Mouse (Mus musculus) left cerebral cortex, postnatal 25 days (tissue): ENCODE measurements at regions not wholly inside any gene's neighbourhood (a gene's known extent, or its start where the extent isn't known, plus 50 kb on each side); places are given as distances from the start of the nearest gene placed in this dataset.
A peak's percentile ranks its signal among the peaks of the same experiment; 100 is the strongest.

Source experiments
- DNase-seq, 2 experiments: peaks; one replicate each; pipeline ENCODE4 v3.0.0; 2022; ENCODE audit warnings: low spot score in 2 of 2, mixed read lengths in 1 of 2
- intact Hi-C: fragments of 180-260 bp; cut with DNase I; formaldehyde crosslinking; loops from one replicate; pipeline ENCODE4 v1.15.1; 2025

DNA sequence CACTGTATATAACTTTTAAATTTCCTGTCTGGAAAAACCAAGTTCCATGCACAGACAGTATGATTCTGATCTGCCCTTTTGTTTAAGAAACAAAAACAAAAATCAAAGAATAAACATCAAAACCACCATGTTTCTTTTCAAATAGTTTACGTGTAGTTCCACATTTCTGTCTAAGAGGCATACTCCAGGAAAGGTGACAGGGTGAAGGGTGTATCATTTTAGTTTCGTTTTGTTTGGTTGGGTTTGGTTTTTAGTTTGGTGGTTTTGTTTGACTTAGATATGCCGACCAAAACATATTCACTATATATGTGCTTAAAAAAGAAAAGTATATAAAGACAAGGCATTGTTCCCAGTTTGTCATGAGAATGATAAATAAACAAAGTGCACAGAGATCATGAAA, 524.9 kb downstream of the Adgrl2 start:
- intact Hi-C loops: no loop called here
- DNase-seq: no peak

- peak; percentile 5 to 9 for DNase-seq
- intact Hi-C loops: no loop called here
Measured at GRCm38 (mm10) chr3:148462791-148463190, 527.6 kb downstream of the Adgrl2 start.

GRCm38 (mm10) chr3:148448888-148449287, 541.5 kb downstream of the Adgrl2 start:
- intact Hi-C loops: no loop called here

DNA sequence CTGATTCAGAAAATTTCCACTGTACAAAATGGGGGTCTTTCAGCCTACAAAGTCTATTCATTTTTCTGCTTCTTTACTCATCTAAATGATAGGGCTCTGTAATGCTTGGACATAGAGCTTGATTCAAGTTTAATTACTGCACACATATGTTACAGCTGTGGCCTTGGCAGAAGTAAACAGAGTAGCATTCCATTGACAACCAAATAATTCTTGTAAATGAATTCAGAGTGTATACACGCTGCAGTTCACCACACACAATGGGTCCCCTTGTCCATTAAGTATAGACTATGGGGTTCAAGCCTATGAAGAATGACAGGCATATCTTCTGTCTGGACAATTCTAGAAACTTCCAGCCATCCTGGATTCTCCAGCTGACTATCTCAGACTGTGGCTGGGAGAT, 541.9 kb downstream of the Adgrl2 start:
- peak in 1 of 2 experiments; percentile 5 for DNase-seq
- intact Hi-C loops: no loop called here

More at GRCm38 (mm10) chr3:148448888-148449287, 541.5 kb downstream of the Adgrl2 start:
- DNase-seq: no peak

DNA sequence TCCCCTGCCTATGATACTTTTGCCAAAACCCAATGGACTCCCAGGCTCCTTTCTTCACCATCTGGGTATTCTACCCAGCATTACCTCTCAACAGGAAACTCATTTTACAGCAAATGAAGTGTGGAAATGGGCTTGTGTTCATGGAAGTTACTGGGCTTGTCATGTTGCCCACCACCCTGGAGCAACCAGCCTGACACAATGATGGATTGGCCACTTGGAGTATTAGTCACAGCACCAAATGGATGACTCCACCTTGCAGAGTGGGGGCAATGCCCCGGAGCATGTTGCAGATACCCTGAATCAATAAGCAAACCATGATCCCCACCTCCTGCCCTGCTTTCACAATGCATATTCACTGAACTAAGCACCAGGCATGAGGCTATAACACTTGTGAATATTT, 543.5 kb downstream of the Adgrl2 start:
- intact Hi-C loops: no loop called here
- DNase-seq: no peak

DNA sequence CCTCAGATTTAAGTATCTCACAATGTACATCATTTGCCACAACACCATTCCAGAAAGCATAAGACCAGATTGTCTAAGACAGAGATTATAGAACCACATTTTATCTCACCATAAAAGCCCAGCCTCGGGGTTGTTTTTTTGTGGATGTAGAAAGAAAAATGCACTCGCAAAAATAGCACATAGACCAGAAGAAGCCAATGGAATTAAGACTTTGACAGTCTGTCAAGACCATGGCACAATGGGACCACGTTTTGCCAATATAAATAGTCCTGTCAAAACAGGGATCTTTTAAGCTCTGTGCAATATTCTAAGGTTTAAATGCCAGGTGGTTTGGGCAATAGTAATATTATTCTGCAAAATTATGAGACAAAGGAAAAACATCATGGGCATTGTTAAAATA, 547.3 kb downstream of the Adgrl2 start:
- no peak for DNase-seq
- intact Hi-C loops: no loop called here

GRCm38 (mm10) chr3:148434033-148434432, 556.3 kb downstream of the Adgrl2 start:
- intact Hi-C loops: no loop called here
- DNase-seq: no peak

GRCm38 (mm10) chr3:148429012-148429865, 561.1 kb downstream of the Adgrl2 start:
- DNase-seq: no peak
- intact Hi-C loops: no loop called here

DNA sequence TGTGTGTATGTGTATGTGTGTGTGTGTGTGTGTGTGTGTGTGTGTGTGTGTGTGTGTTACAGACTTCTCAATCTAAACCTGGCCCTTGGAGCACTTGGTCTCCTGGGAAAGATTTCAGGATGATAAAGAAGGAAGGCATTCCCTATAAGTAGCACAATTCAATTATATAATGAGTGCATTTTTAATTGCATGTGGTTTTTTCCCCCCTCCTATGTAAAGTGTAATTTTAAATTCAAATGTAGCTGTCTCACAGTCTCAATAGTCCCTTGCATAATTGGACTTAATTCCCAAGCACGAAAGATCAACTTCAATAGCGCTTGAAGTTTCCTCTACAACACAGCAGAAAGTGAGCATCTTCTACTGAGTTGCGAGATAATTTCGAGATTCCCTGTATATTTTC, 566.3 kb downstream of the Adgrl2 start:
- no peak for DNase-seq
- intact Hi-C loops: no loop called here

DNA sequence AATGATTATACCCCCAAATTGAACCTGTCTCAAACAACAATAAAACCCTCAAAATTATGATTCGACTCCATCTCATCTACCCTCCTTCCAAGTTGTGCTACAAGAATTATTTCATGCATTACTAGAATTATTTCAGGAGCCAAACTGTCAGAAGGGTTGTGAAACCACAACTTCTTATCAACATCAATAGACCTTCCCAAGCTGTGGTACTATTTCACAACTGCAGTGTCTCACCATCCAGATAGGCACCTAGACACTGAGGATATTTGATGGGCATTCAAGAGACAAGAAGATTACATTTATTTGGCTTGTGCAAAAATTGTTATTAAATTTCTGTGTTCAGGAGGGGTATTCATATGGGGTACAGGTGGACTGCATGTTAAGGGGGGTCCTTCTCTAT, 567.0 kb downstream of the Adgrl2 start:
- DNase-seq: no peak
- intact Hi-C loops: no loop called here

DNA sequence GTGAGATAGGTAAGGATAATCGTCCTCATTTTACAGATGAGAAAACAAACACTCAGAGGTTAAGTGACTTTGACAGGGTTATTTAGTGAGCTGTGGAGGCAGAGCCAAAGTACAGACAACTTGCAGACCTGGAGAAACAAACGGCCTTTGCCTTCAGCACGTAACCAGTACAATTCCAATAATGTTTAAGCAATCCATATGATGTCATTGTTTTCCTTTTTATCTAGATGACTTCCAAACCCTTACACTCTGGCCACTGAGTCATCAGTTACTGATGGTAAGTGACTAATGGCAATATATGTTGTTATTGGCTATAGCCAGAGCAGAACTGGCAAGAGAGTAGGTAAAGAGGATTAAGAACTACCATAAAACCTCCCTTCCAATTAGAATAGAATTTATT, 567.6 kb downstream of the Adgrl2 start:
- no peak for DNase-seq
- intact Hi-C loops: no loop called here

GRCm38 (mm10) chr3:148422205-148422604, 568.1 kb downstream of the Adgrl2 start:
- no peak for DNase-seq
- intact Hi-C loops: no loop called here

- no peak for DNase-seq
Measured at GRCm38 (mm10) chr3:148420303-148420702, 570.1 kb downstream of the Adgrl2 start.

DNA sequence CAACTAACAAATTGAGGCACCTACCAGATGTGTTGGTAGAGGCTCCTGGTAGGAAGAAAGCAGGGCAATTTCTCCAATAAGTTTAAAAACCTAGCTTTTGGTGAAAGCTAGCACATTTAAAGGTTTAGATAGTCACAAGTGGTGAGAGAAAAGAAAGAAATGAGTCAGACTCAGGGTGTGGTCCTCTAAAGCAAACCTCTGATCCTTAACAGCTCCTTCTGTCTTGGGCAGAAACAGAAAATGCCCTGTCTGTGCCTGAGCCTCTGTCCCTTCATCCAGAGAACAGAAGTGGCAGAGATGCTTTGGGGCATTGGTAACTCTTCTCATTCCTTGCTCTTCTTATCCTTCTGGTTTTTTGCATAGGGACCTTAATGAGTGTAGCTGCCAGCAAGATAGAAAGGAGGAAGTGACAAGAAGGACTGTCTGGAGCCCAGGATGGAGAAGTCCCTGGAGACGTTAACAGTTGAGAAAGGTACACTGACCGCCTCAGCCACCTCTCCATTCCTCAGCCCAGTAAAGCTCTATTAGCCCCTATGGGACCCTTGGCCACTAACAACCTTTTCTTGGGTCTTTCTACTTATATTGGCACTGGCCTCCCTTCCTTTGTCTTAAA, 570.8 kb downstream of the Adgrl2 start:
- DNase-seq: no peak
- intact Hi-C loops: no loop called here

More at GRCm38 (mm10) chr3:148420303-148420702, 570.1 kb downstream of the Adgrl2 start:
- intact Hi-C loops: no loop called here

GRCm38 (mm10) chr3:148418067-148418466, 572.3 kb downstream of the Adgrl2 start:
- DNase-seq: no peak
- intact Hi-C loops: no loop called here

GRCm38 (mm10) chr3:148415443-148415842, 574.9 kb downstream of the Adgrl2 start:
- DNase-seq: no peak
- intact Hi-C loops: no loop called here

DNA sequence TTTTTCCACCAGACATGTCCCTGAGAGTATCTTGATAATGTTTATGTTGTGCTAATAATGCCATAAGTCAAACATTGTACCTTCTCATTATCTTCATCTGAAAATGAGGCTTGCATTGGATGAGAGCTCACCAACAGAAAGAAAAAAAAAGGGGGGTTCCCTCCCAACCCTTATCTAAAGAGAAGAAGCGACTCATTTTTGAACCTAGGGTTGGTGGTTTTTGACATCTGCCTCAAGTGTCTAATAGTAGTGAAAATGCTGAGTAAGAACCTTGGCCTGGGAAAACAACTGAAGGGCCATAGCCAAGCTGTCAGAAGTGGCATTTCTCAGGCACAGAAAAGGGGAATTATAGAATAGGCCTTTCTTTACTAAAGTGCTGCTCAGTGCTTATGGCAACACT, 577.3 kb downstream of the Adgrl2 start:
- intact Hi-C loops: no loop called here

GRCm38 (mm10) chr3:148412191-148412590, 578.2 kb downstream of the Adgrl2 start:
- intact Hi-C loops: no loop called here
- no peak for DNase-seq

More for the DNA sequence above, 577.3 kb downstream of the Adgrl2 start:
- no peak for DNase-seq

DNA sequence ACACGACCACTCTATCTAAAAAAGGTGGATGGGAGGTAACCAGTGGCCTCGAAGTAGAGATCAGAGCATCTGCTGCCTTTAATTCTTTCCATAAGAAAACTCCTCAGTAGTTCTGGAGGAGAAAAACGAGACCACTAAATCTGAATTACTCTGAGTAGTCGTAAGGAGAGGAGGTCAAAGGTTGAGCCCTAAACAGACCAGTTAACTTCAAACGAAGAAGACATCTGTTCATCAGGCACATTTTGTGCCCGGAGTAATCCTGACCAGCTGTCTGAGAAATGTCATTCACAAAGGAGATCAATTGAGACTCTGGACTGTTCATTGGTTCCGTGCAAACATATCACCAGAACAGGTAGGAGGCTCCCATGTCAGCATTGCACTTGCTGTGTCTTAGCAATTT, 592.0 kb downstream of the Adgrl2 start:
- intact Hi-C loops: no loop called here
- no peak for DNase-seq

DNA sequence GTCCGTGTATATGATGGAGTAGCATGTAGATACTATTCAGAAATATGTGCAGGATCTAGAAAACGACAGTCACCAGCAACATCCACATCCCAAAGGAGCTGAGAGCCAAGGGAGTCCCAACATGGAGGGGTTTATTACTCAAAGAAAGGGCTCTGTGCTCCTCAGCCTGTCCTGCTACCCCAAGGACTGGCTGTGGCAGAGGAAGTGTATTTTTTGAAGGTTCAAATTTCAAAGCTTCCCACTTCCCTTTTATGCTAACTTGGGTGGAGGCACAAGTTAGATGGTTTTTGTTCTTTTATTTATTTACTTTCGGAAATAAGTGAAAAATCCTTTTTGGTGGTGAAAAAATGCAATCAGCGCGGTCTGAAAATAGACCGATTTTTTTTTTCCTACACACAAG, 602.8 kb downstream of the Adgrl2 start:
- intact Hi-C loops: no loop called here
- no peak for DNase-seq

GRCm38 (mm10) chr3:148385712-148386111, 604.6 kb downstream of the Adgrl2 start:
- intact Hi-C loops: no loop called here
- no peak for DNase-seq
